Mouse (Mus musculus) layer of hippocampus, adult 18-20 months (tissue): ENCODE measurements around the gene Lamtor4. TPM values are rescaled to one million over a fixed set of nuclear protein-coding genes. Genes with fewer than 3 reads are reported as not detected.

Source experiments
- DNase-seq, 2 experiments: peaks; one replicate each; pipeline ENCODE4 v3.0.0; 2022; ENCODE audit warnings: low spot score in 2 of 2
- total RNA-seq, 2 experiments: library from RNA; stranded (reverse); gene quantifications; 2 replicates each; pipeline ENCODE4 v1.2.3; 2021

Gene Lamtor4
- total RNA-seq, 2 experiments from 2014 or later = 54.4 to 55.9 TPM

DNA sequence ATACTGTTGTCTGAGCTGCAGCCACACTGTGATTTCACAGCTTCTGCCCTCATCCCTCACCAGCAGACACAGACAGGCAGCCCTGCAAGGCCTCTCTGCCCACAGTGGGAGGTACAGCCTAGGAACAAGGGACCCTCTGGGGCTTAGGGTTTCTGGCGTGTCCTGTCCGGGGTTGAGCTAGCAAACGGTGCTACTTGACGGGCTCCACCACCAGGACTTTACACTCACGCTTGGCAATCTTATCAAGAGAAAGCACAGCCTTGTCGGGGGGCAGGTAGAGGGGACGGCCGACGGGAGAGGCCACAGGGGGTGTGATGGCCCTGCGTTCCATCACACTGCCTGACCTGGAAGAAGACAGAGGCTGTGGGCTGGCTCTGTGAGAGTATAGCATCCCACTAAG is 4.8 kb downstream of the Lamtor4 start:
- no peak for DNase-seq

- DNase-seq = no peak
These were observed 5.6 kb downstream of the Lamtor4 start for GRCm38 (mm10) chr5:138260834-138261233.

GRCm38 (mm10) chr5:138262001-138262400 is 6.7 kb downstream of the Lamtor4 start:
- no peak for DNase-seq

GRCm38 (mm10) chr5:138262582-138263240 is 7.4 kb downstream of the Lamtor4 start:
- no peak for DNase-seq

GRCm38 (mm10) chr5:138263260-138264206 is 8.3 kb downstream of the Lamtor4 start, which contains the start of gene BC037034:
TSS of gene BC037034 (minus strand) at chr5:138264033.
- peak; percentile 86 to 93 for DNase-seq

GRCm38 (mm10) chr5:138264207-138264578 is 8.9 kb downstream of the Lamtor4 start:
- DNase-seq = no peak

DNA sequence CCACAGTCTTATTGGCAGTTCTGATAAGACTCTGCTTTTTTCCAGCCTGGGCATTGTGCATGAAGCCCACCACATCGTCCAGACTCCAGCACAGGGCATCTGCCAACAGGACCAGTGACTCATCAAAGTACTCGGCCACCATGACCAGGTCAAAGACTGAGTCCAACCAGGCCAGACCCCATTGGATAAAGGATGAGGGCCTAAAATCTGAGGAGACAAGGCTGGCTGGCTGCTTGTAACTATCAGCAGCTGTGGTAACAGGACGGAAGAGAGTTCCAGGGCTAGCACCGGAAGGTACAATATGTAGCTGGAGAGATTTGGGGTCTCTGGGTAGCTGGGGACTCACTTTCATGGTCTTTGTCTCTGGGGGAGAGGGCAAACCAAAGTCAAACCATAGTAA is 10.4 kb downstream of the Lamtor4 start:
- no peak for DNase-seq

DNA sequence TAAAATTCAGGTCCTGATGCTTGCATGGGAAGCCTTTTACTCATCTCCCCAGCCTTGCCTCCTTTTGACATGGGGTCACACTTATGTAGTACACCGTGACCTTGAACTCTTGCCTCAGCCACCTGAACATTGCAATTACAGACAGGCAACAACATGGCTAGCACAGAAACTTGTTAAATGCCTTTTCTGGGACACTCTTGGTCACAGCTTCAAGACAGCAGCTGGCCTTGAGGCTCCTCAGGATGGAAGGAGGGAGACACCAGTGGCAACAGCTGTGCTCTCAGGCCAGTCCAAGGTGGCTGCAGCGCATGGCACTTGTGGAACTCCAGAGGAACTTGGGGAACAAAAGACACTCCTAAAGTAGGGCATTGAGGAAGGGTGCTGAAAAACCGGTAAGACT is 11.8 kb downstream of the Lamtor4 start:
- DNase-seq = no peak

GRCm38 (mm10) chr5:138268980-138269379 is 13.7 kb downstream of the Lamtor4 start:
- no peak for DNase-seq

DNA sequence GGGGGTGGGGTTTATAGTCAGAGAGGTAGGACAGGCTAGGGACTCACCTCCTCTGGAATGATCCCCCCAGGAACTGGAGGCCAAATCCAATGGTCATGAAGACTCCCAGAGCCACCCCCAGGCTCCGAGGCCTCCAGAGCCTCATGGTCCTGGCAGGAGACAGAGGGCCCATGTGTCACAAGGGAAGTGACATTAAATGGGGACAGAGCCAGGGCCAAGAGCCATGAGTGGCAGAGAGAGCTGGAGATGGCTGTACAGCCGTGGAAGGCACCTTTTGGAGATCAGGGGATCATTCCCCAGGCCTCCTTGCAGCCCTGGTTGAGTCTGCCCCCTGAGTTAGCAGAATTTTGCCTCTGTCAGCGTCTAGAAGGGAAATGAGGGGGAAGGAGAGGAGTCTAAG is 15.9 kb downstream of the Lamtor4 start:
- DNase-seq = no peak

DNA sequence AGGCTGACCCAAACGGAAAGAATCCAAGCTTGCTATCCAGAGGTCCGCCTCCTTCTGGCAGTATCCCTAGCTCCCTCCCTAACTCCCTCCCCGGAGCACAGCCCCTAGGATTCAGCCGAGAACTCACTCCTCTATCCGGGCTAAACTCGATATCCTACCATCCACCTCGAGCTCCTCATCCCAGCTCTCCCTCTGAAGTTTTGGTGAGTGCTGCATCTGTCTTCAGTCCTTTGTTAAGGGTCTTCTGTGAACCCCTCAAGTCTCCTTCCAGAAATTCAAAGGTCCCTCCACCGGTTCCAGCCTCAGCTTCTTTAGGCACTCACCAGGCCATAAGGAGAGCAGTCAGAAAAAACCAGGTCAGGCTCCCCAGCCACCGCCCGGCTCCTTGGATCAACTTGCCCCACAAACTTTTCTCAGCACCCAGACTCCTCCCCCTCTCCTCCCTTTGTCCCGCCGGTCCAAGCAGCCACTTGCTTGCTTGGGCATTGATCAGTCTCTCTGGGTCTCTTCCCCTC is 17.2 kb downstream of the Lamtor4 start, which contains the start of gene Gal3st4:
Gene Gal3st4, minus strand, starts transcription at position 432 of the 515 bp plus-strand sequence.
- DNase-seq = no peak

- no peak for DNase-seq
These were observed 18.9 kb downstream of the Lamtor4 start for GRCm38 (mm10) chr5:138274186-138274585.

DNA sequence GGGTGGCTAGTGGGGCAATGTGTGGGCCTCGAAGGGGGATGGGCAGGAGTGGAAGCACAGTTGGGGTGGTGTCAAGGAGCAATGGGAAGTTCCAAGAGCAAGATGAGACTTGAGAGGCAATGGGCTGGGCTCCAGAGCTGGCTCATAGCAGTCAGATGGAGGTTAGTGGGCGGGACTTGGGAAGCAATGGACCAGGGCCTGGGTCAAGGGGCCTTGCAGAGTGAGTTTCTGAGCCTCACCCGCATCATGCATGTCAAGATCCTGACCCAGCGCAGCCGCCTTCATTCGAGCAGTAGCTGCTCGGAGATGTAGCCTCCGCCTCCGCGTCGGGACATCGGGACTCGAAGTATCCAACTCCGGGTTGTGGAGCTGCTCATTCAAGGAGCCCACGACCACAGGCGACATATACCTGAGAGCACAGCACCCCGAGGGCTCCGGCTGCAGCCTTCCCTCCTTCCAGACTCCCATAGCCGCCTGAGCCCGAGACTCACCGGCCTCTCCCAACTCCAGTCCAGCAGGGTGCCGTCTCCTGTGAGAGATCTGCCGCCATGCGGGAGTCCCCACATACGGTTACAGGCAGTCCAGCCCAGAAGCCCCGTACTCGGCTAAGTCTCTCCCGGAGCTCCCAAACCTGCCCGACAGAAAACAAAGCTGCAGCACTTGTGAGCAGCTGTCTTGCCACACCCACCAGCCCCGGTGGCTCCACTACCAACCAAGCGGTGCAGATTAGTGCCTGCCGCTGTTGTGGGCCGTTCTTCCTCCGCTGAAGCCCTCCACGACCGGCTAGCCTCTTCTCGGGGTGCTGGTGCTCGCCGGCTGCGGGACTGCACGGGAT is 20.2 kb downstream of the Lamtor4 start:
- no peak for DNase-seq

DNA sequence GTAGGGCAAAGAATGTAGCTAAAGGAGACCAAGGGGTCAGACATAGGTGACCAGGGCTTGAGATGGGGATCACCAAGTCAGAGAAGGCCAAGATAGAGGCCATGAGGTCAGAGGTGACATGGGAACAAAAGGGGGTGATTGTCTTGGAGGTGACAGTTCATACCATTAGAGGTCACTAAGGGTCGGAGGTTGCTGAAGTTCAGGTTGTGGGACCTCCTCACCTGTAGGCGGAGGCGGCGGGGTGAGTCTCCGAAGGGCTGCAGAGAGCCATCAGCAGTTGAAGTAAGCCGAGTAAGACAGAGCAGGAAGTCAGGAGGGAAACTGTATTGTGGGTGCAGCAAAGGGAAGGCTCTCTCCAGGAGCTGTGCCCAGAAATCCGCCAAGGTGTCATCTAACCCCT is 22.7 kb downstream of the Lamtor4 start:
- no peak for DNase-seq

- peak; percentile 62 to 73 for DNase-seq
These were observed 24.5 kb downstream of the Lamtor4 start, which contains the start of the genes Gm43720, Gpc2 and Stag3 for GRCm38 (mm10) chr5:138279585-138280424. TSS of gene Gm43720 (minus strand) at chr5:138279958. TSS of gene Gpc2 (minus strand) at chr5:138280005. TSS of gene Stag3 (plus strand) at chr5:138280240.

GRCm38 (mm10) chr5:138280425-138280768 is 25.1 kb downstream of the Lamtor4 start:
- DNase-seq = no peak

DNA sequence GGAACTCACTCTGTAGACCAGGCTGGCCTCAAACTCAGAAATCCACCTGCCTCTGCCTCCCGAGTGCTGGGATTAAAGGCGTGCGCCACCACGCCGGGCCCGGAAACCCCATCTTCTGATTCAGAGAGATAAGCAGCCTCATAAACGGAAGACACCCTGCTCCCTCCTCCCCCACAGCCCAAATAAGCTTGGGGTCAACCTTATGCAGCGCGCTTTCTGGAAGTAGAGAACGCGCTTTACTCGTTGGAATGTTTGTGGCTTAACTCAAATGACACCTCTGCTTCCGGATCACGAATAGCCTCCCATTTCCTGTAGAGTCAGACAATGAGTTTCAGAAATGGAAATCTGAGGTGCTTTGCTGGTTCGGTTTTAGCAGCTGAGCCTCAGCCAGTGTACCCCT is 25.5 kb downstream of the Lamtor4 start:
- DNase-seq = no peak

DNA sequence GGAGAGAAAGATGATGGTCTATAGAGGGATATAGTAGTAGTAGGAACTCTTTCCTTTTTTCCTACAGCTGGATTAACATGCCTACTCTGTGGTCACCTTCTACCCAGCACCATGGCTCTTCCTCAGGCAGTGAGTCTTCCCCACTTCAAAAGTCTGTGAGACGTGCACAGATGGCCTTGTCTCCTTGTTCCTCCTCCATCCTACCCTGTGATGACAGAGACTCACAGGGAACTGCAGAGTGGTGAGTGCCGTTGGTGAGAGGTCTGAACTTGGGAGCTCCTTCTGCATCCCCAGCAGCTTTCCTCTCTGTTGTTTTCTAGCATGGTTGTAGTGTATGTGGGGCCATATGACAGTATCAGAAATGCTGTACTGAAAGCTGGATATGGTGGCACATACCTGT is 26.5 kb downstream of the Lamtor4 start:
- no peak for DNase-seq

DNA sequence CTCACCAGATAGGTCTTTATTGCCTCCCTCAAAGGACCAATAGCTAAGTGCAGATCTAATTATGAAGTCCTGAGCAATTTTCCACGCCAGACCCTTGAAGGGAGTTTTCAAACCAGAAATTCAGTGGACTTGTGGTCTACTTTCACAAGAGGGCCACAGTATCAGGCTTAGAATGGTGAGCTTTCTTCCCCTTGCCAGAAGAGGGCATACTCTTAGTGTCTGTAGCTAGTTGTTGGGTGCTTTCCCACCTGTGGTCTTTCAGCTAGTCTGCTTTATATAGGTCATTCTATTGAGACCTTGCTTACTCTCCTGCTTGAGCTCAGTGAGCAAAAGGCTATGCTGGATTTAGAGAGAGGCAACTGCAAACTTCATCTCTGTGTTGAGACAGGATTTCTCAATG is 28.3 kb downstream of the Lamtor4 start:
- DNase-seq = no peak

DNA sequence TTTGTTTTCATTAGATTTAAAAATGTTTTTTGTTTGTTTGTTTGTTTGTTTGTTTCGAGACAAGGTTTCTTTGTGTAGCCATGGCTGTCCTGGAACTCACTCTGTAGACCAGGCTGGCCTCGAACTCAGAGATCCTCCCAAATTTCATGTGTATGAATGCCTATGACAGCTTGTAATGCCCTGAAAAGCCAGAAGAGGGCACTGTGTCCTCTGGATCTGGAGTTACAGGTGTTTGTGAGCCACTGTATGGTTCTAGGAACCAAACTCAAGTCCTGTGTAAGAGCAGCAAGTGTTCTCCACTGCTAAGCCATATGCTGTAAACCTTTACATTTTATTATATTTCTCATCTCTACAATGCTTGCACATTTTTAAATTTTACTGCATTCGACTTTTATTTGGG is 32.6 kb downstream of the Lamtor4 start:
- no peak for DNase-seq
